Mouse (Mus musculus) ovary, postnatal 36 days (tissue): Measurements from ENCODE around the gene Abt1.
A peak's percentile ranks its signal among the peaks of the same experiment; 100 is the strongest.

Experiments
- DNase-seq: peaks from one replicate; pipeline ENCODE4 v3.0.0; 2022; ENCODE audit warnings: low spot score, mixed read lengths

Abt1 gene

DNA sequence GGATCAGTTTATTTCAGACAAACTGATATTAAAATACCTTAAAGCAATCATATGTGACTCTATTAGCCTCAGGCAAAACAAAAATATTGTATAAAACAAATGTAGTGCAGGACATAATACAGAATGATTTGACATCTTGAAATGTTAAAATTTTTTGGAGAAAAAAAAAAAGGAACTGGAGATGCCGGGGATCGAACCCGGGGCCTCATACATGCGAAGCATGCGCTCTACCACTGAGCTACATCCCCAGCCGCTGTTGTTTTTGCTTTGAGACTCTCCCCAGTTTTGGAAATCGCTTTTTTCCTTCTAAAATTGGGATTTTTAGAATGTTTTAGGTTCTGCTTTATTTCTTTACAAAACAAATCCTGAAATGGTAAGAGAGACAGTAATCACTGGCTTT, 14.9 kb upstream of the Abt1 start:
- no peak for DNase-seq

DNA sequence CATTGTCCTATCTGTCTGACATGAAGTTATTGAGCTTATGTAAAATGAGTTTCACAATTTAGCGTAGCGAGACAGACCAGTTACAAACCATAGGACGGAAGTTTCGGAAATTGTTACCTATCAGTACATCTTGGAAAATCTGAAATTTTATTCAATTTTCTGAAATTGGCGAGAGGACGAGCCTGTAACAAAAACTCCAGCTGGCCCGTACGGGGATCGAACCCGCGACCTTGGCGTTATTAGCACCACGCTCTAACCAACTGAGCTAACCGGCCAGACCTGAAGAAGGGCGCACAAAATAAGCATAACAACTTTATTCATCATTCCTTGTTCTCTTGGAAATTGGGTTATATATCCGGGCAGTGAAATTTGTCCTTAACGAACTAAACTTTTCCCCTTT, 14.2 kb upstream of the Abt1 start:
- DNase-seq = peak; percentile 78

- peak; percentile 42 for DNase-seq
Measured at GRCm38 (mm10) chr13:23436861-23437822, 13.5 kb upstream of the Abt1 start.

DNA sequence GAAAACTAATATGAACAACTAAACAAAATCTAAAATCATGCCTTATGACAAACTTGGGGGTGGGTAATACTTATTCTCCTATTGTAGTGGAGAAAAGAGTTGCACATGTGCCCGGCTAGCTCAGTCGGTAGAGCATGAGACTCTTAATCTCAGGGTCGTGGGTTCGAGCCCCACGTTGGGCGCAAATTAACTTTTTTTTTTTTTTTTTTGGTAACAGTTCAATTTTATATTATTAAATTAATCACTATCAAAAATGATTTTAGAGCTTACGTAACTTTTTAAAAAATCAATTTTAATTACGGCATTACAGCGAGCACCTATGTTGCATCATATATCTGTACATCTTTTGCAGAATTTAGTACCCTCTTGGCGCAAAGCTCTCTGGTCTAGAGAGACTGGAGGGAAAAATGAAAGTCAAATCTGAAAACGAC, 12.6 kb upstream of the Abt1 start:
- DNase-seq = no peak

GRCm38 (mm10) chr13:23435676-23436075, 12.0 kb upstream of the Abt1 start:
- DNase-seq = no peak

DNA sequence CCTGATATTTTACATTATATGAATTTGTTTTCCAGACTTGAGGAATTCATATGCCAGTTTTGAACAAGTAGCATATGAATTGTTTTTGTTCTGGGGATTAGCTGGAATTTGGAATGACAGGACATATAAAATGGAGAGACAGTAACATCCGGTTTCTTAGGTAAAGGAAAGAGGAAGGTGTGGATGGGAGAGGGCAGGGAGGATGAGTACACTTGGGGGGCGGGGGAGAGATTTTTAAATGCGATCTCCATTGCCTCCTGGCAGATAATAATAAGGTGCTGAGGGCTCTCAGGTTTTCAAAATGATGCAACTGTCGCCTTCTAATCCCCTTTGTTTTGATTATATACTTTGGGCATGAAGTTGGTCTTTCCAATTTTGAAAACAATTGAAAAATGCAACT, 11.6 kb upstream of the Abt1 start:
- no peak for DNase-seq

DNA sequence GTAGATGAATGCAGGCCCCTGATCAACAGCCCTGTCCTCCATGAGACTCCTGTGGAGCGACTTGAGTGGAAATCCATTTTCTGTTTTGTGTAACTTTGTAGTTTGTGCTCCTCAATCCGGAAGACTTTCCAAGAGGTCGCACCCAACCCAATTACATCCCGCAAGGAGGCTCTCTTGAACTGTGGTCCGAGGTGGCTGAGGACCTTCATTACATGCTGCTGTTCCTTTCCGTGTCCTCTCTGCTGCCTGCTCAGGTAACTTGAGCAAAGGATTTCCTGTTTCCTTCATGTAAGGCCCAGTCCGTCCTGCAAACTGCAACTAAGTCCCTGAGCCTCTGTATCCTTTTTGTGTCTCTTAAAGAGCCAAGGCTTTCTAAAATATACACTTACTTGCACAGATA, 10.8 kb upstream of the Abt1 start:
- DNase-seq = no peak

- DNase-seq = no peak
Measured at GRCm38 (mm10) chr13:23433801-23434200, 10.1 kb upstream of the Abt1 start.

- DNase-seq = no peak
Measured at GRCm38 (mm10) chr13:23433206-23433605, 9.5 kb upstream of the Abt1 start.

DNA sequence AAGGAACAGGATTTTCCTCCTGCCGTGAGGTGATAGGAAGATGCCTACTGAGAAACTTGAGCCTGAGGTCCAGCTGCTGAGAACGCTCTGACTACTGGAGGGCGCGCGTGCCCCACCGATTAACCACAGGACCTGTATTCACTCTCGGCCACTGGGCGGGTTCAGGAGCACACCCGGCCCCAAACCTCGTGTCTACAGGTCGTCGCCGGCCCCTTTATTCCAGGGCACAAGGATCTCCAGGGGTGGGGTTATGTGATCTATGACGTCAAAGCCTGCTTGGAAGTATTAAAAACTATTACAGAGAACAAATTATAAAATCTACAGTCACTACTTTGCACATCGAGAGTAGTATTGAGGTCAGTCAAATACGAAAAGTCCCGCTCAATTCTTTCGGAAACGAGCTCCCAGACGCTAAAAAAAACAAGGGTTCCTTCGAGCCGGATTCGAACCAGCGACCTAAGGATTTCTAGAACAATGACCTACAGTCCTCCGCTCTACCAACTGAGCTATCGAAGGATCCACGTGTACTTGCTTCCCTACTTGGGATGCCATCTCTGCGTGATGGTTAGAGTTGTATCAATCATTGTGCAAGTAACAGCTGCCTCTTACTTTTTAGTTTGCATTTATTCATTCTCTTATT, 9.0 kb upstream of the Abt1 start:
- DNase-seq = peak; percentile 92

GRCm38 (mm10) chr13:23431351-23431771, 7.7 kb upstream of the Abt1 start:
- DNase-seq = peak; percentile 71

DNA sequence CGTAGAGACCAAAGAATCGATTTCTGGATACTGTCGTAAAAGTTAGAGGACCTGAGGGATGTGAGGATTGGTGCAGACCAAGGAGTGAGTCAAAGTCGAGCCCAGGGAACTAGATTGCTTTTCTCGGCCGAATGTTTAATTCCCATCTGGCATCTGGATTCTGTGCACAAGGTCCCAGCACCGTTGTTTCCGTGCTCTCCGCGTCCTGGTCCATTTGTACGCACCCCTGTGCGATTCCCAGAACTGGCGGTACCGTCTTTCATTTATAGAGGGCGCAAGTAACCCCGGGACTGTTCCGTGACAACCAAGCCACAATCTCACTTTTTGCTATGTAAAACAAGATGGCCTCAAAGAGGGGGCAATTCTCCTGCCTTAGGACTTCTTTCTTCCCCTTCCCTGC, 7.1 kb upstream of the Abt1 start:
- peak; percentile 78 for DNase-seq

DNA sequence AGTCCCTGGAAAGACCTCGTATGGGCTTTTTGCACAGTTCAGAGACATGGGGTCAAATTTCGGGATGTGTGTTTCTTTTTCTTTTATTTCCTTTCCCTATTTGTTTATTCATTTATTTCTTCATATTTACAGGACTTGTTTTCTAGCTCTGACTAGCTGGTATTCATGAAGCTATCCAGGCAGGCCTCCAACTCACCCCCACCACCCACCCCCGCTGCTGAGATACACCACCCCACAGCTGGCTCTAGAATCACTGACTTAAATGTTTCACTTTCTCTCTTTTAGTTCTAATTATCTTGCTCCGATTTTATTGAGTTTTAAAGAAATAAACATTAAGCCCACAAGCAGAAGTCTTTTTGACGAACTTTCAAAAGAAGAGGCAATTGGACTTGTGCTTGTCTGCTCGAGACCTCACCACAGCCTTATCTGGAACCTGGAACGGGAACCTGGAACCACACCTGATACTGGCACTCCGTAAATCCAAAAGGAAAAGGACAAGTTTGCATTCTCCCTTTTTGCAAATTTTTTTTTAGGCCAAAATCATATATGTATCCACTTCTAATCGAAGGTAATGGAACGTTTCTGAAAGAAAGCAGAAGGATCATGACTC, 6.2 kb upstream of the Abt1 start:
- no peak for DNase-seq

- no peak for DNase-seq
Measured at GRCm38 (mm10) chr13:23428166-23428993, 4.7 kb upstream of the Abt1 start.

- DNase-seq = no peak
Measured at GRCm38 (mm10) chr13:23427401-23427910, 3.8 kb upstream of the Abt1 start.

- DNase-seq = no peak
Measured at GRCm38 (mm10) chr13:23426922-23427321, 3.3 kb upstream of the Abt1 start.

- DNase-seq = no peak
Measured at GRCm38 (mm10) chr13:23426335-23426734, 2.7 kb upstream of the Abt1 start.

DNA sequence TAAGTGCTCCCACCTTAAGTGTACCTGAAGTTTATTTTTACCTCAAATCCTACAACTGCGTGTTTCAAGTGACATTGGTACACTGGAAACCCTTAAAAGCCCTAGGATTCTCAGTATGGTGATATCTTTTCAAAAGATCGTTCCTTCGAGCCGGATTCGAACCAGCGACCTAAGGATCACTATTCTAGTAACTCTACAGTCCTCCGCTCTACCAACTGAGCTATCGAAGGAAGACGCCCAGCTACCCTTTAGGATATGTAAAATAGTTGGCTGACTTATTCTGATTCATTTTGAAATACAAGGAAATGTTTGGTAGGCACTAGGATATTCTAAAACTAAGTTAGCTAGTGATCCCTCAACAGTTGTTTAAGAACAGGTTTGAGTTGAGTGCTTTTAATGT, 1.8 kb upstream of the Abt1 start:
- peak; percentile 19 for DNase-seq

- DNase-seq = peak; percentile 88
Measured at GRCm38 (mm10) chr13:23424494-23425325, 1.0 kb upstream of the Abt1 start.

DNA sequence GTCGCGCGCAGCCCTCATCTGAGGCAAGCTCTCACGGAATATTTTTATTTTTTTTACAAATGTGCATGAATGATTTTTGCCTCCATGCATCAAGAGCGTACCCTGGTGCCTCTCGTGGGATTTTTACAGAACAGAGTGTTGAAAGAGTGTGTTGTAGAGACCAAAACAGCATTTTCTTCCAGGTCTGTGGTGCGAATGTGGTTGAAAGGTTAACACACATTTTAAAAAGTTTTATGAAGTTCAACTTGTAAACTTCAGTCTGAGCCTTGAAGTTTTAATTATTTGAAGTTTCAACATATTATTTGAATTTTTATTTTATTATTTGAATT, 350 bp upstream of the Abt1 start:
- DNase-seq = no peak

GRCm38 (mm10) chr13:23422351-23422750, 1.3 kb downstream of the Abt1 start:
- no peak for DNase-seq
